Mouse (Mus musculus): Measurements from ENCODE around the gene Meis2.
A peak's percentile ranks its signal among the peaks of the same experiment; 100 is the strongest.

Gene Meis2

DNA sequence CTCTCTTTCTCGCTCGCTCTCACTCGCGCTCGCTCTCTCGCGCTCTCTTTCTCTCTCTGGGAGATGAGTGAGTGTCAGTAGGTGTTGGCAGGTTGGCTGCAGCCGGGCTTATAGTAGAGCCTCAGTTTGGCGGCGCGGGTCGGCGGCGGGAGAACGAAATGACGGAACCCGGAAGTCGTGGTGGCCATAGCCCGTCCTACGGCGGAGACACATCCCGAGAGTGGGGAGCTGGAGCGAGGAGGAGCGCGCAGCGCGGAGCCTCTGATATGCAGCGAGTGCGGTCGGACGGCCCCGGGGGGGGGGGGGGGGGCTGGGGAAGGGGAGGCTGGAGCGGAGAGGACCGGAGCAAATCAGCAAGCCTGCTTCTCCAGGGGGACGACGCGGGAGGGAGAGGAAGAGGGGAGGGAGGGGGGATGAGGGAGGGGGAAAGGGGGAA is at the start of gene Meis2:
Gene Meis2, minus strand, starts transcription at position 270 of the 436 bp plus-strand sequence.
- DNase-seq (ENCODE audit: low spot score), result peak; percentile 79

DNA sequence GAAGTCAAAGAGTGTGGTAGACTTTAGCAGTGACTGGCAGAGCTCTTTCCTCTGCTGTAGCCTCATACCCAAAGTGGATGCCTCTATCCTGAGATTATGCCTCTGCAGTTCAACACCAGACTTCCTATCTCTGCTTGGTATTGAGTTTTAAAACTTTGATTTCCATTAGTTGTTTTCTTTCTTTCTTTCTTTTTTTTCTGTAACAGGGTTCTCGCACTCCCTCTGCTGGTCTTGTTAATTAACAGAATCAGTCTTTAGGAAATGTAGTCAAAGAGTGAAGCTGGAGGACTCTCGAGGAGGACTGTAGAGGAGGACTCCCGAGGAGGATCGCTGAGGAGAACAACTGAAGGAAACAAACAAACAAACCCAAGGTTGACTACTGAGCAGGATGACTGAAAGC is 40.6 kb upstream of the Meis2 start:
- no peak for DNase-seq (ENCODE audit: low spot score)

DNA sequence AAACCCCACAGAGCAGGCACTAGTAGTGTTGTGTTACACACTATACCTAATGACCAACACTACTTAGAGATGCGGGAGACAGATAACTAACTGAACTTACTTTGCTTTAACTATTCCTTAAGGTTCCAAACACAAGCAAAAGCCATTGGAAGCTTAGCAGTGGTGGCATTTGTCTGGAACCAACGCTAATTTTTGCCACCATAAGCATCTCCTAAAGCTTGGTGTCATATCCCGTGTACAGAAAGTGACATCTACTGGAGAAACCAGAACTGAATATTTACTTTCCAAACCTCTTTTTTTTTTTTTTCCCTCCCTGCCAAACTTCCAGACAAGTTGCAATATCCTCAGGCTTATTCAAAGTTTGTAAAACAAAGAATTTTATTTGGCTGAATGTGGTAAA is 39.5 kb upstream of the Meis2 start:
- no peak for DNase-seq (ENCODE audit: low spot score)

DNA sequence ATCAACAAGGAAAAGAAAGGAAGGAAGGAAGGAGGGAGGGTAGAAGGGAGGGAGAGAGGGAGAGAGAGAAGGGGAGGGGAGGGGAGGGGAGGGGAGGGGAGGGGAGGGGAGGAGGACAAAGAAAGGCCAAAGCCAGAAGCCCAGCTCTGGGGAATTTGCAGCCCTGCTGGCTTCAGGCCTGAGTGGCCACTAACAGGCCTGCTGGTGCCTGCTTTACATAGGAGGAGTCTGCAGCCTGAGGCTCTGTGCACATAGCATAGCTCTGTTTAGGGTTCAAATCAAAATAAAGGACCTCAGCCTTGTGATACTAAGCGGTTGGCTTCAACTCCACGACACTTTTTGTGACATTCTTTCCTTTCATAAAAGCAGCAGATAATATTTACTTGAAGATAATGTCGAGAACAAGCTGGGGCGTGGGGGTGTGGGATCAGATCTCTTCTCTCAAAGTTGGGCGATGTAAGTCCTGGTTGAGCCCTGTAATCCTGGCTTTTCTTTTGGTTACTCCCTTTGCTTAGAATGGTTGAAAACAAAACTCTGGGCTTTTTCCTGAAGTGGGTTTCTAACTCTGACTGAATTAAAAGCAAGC is 37.9 kb upstream of the Meis2 start:
- DNase-seq (ENCODE audit: low spot score), result no peak

DNA sequence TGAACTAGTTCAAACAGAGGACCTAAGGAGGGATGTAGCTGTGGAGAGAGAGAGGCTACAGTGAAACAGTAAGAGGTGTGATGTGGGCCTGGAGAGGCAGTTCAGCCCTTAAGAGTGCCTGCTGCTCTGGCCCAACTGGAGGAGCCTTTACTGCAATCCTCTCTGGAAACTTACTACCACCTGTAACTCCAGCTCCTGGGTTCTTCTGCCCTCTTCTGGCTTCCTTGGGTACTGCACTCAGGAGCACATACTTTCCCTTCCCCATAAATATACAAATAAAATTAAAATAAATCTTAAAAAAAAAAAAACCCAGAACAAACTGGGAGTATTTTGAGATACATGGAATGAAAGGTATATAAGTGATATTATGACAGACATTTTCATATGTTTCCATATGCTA is 35.6 kb upstream of the Meis2 start:
- no peak for DNase-seq (ENCODE audit: low spot score)

DNA sequence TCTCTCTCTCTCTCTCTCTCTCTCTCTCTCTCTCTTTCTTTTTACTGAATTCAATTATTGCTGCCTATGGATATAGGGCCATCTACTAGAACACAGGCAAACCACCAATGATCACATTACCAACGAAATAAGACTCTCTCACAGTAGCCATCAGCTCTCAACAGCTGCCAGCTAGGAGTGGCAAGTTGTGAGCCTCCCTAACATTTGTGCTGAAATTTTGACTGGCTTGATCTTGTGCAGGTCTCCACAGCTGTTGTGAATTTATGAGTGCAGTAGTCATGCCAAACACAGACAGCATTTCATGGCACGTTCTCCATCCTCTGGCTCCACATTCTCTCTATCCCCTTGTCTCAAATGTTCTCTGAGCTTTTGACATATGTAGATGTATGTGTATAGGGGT is 15.3 kb upstream of the Meis2 start:
- no peak for DNase-seq (ENCODE audit: low spot score)

DNA sequence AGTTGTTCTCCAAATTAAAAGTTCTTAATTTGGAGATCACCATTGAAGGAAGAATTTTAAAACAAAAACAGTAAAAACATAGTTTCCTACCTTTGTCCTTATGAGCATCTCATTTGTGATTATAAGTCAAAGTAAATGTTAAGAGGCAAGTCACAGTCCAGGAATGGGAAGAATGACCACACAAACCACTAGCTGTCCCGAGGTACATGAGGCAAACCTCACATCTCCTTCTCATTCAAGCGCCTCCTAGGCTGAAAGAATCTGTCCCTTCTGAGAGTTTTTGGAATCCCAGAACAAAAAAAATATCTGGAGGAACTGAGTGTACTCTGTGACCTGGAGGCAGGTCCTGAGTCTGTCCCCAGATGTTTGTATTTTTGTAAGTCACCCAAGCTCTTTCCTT is 13.2 kb upstream of the Meis2 start:
- no peak for DNase-seq (ENCODE audit: low spot score)

DNA sequence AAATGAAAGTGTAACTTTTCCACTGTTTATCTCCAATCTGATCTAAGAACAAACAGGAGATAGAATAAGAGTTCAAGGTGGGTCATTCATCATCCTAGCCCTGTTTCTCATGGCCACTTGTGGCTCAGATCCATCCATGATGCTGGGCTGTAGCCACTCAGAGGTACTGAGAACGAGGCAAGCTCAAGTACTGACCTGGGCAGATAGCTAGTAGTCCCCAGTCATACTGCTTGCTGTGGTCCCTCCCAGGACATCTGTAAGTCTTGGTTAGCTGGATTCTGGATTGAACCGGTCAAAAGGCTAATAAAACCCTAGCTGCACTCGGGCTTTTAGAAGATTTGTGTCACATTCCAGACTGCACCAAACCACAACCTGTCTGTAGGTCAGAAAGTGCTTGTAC is 12.1 kb upstream of the Meis2 start:
- no peak for DNase-seq (ENCODE audit: low spot score)

DNA sequence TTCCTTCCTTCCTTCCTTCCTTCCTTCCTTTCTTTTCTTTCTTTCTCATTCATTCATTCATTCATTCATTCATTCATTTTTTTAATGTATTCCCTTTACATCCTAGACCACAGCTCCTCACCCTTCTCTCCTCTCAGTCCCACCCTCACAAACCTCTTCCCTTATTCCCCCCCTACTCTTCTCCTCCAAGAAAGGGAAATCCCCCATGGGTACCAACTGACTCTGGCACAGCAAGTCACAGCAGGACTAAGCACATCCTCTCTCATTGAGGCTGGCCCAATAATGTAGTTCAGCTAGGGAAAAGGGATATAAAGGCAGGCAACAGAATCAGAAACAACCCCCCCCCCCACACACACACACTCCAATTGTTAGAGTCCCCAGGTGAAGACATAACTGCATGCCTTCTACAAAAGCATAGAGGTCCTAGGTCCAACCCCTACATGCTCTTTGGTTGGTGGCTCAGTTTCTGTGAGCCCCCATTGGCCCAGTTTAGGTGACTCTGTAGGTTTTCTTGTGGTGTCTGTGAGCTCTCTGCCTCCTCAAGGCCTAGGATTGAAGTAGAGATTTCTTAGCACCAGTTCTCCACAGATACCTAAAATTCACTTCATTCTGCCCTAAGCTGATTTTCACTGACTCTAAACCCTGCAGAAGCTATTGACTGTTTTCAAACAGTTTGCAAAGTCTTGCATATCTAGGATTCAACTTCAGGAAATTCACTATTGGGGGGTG is 11.3 kb upstream of the Meis2 start:
- no peak for DNase-seq (ENCODE audit: low spot score)

DNA sequence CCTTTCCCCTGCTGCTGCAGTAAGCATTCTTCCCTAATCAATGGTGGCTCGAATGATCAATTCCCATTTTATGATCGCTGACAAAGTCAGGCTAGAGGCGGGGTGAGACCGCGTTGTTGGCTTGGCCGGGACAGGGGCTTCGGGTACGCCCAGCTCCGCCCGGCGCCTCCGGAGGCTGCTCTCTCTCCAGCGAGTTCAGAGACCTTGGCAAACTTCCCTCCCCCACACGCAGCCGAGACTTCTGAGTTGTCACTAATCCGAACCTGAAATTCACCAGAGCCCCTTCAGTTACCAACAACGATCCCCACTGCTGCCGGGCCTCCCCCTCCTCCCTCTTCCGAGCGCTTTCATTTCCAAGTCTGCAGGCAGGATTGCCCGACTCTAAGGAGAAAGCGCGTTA is 10.3 kb upstream of the Meis2 start:
- no peak for DNase-seq (ENCODE audit: low spot score)

DNA sequence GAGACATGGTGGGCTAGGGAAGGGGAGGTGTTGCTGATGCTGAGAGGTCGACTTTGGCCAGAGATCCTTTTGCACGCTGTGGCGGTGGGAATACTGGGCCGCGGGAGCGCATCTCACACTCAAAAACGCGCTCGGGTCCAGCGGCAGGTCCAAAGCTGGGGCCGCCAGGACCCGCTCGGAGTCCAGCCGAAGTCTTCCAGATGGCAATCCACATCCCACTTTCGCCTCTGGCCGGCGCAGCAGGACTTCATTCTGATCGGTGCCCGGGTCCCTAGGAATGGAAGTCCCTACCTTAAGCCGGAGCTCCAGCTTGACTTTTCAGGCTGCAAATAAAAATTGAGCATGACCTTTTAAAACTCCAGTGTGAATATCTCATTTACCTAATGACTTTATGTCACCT is 9.8 kb upstream of the Meis2 start:
- no peak for DNase-seq (ENCODE audit: low spot score)

- no peak for DNase-seq (ENCODE audit: low spot score)
Observed at GRCm38 (mm10) chr2:116074726-116075440, 9.2 kb upstream of the Meis2 start.

DNA sequence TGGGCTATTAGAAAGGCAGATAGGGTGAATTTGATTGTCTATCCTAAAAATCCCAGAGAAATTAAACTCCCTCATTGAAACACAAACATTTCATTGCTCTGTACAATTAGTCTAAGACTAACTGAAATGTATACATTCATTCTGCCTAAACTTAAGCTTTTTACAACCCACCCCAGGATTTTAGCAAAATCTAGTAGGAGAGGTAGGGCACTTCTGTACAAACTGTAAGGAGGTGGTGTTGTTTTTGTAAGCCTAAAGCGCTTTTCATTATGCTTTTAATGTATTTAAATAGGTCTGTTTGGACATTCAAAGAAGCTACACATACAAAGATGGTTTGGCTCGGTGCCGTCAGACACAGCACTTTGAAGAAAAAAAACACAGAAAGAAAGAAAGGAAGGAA is 8.4 kb upstream of the Meis2 start:
- no peak for DNase-seq (ENCODE audit: low spot score)

DNA sequence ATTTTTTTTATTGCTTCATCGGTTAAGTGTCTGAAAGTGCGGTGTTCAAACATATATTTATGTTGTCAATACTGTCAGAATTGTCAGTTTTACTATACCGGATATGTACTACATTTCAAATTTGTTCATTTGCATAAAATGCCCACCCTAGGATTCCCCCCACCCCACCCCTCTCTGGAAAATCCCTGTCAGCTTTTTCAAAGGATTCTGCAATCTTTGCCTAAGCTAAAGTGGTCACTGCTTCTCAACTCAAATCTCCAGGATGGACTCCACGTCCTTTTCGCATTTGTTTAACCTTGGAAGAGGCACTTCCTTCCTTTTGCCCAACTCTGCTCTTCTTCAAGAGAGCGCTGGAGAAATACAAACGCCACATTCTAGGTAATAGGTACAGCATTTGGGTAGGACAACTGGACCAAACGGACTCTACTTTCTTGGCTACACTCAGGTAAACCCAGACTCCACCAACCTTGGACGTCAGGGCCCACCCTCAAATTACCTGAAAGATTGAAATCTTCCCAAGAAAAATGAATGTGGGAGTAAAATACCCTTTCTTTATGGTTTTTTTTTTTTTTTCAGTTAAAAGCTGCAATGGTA is 7.8 kb upstream of the Meis2 start:
- no peak for DNase-seq (ENCODE audit: low spot score)

DNA sequence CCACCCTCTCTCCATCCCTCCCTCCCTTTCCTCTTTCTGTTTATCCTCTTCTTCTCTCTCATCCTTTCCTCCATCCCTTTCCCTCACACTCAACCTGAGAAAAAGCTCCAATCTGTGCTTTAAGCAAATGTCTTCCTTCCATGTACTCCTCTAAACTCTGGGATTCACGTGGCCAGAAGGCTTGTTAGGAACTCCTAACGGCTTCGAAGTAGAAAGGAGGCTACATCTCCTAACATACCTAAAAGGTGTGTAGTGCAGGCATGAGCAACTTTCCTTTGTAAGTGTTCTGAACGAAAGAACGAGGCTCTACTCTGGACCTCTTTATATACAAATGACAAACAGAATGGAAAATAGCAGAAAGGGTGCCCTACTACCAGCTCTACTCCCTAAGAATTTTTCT is 7.1 kb upstream of the Meis2 start:
- no peak for DNase-seq (ENCODE audit: low spot score)

GRCm38 (mm10) chr2:116072321-116072640 is 6.6 kb upstream of the Meis2 start:
- no peak for DNase-seq (ENCODE audit: low spot score)

GRCm38 (mm10) chr2:116071571-116072320 is 6.1 kb upstream of the Meis2 start:
- DNase-seq (ENCODE audit: low spot score), result no peak

GRCm38 (mm10) chr2:116070614-116071425 is 5.2 kb upstream of the Meis2 start:
- DNase-seq (ENCODE audit: low spot score), result no peak

DNA sequence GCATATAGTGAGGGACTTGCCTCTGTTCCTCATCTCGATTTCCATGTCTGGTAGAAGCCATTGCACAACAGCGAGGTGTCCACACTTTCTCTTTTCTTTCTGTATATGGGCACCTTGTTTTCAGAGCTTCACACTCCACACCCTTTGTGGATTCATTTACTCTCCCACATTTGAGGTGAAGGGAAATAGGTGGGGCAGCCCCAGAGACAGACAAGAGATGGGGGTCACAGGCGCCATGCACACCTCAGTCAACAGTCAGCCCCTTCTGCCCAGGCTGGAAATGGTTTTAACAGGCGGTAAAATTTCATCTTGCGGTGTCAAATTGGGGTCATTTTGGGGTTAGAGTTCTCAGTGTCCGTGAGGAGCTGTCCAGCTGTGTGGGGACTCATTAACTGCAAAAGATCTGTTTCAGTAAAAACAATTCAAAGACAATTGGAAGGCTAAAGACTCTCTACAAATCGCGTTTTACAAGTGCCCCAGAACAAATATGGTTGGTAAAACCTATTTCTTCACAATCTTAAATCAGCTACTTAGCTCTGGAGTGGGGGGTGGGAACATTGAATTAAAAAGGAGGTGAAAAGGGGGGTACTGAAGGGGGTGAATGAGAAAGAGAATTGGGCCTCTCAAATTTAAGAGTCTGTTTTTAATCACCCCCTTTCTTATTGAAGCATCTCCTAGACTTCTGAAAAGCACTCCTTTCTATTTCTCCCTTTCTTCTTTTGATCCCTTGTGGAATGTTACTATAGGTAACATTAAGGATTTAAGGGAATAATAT is 4.0 kb upstream of the Meis2 start:
- DNase-seq (ENCODE audit: low spot score), result no peak

DNA sequence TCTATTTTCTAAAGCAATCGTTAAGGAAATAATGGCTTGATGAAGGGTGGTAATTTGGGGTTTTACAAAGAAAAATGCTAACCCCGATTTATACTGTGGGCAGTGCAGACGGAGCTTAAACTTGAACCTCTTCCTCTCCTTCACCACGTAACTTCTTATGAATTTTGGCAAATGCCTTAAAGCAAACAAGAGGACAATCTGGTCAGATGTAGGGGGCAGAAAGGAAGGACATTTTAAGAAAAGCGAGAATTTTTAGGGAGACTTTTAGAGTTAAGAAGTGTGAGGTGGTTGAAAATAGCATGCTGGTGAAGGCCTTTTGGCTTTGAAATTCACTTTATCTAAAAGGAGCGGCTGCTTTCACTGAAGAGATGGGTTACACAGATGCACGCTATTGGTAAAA is 3.3 kb upstream of the Meis2 start:
- no peak for DNase-seq (ENCODE audit: low spot score)

DNA sequence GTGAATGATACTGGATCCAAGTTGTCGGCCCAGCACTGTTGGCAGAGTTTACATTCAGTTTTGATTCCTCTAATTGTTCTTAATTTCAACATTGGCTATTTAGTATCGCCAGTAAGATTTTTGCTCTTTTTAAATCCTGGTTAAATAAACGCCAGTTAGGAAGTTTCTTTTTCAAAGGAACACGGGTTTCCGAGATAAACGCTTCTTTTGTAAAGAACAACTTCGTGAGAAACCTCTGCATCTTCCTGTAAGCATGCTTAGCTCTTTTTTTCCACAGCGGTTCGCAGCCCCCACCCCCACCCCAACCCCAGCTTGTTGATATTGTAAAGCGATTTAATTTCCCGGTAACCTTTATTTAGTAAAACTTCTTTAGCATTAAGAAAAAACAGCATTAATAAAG is 2.8 kb upstream of the Meis2 start:
- DNase-seq (ENCODE audit: low spot score), result no peak

All from ovary, adult 18-20 months (tissue).